Mouse (Mus musculus): ENCODE measurements around the gene Dlst. TPM values are rescaled to one million over a fixed set of nuclear protein-coding genes. Genes with fewer than 3 reads are reported as not detected.

The Dlst gene
- polyA plus RNA-seq, 1 experiment from 2014 or later = 91.2 TPM

DNA sequence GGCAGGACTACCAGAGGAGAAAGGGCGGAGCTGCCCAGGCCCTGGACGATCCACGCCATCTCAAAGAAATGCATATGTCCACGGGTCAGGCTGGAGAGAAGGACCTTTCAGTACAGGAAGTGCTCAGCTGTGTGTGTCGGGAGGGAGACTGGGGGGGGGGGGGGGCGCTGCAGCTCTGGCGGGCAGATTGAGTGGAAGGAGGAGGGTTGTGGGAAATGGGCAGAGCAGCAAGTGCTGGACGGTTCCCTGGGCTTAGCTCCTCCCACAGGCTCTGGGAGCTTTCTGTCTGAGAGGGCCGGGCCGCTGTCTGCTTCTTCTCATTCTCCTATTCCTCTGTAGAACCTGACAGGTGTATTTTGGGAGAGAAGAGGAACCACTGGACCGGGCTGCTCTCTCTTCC is 35.7 kb downstream of the Dlst start:
- peaks cover 3% of the 10 kb centered on the region for H3K4me1 ChIP-seq (ENCODE audit: control insufficient read depth, insufficient read depth, low read length)
- WGBS = 29% methylated on average over 10 of the region's 11 CpGs
- no peaks in the 10 kb centered on the region for H3K36me3 ChIP-seq (replicated peaks; ENCODE audit: control insufficient read depth, insufficient read depth, low read depth, low read length)
- no peak for ATAC-seq (replicated peaks; ENCODE audit: insufficient number of reproducible peaks, low FRiP score, low TSS enrichment, low read depth)
- DNase-seq (ENCODE audit: low spot score) = no peak
- H3K9me3 ChIP-seq (replicated peaks; ENCODE audit: control insufficient read depth, low read length) = no peaks in the 10 kb centered on the region
- H3K27ac ChIP-seq (replicated peaks; ENCODE audit: low read depth, low read length) = no peak overlapping the region
- H3K4me3 ChIP-seq (ENCODE audit: low read depth, low read length) = no peak overlapping the region
- no peak overlapping the region for H3K9ac ChIP-seq (replicated peaks; ENCODE audit: low read length)
- H3K4me2 ChIP-seq (ENCODE audit: low read depth, low read length) = no peak overlapping the region
- peaks cover 12% of the 10 kb centered on the region for H3K27me3 ChIP-seq (ENCODE audit: control insufficient read depth, insufficient read depth, low read length)

- H3K9me3 ChIP-seq (replicated peaks; ENCODE audit: control insufficient read depth, low read length) = no peaks in the 10 kb centered on the region
- ATAC-seq (replicated peaks; ENCODE audit: insufficient number of reproducible peaks, low FRiP score, low TSS enrichment, low read depth) (no peak), DNase-seq (ENCODE audit: low spot score) (no peak)
- H3K4me2 ChIP-seq (ENCODE audit: low read depth, low read length) = no peak overlapping the region
- H3K4me3 ChIP-seq (ENCODE audit: low read depth, low read length) = no peak overlapping the region
- no peaks in the 10 kb centered on the region for H3K36me3 ChIP-seq (replicated peaks; ENCODE audit: control insufficient read depth, insufficient read depth, low read depth, low read length)
- 77% methylated on average over 9 of the region's 9 CpGs for WGBS
- H3K9ac ChIP-seq (replicated peaks; ENCODE audit: low read length) = no peak overlapping the region
- peaks cover 3% of the 10 kb centered on the region for H3K4me1 ChIP-seq (ENCODE audit: control insufficient read depth, insufficient read depth, low read length)
- no peak overlapping the region for H3K27ac ChIP-seq (replicated peaks; ENCODE audit: low read depth, low read length)
- H3K27me3 ChIP-seq (ENCODE audit: control insufficient read depth, insufficient read depth, low read length) = peaks cover 13% of the 10 kb centered on the region
Measured at GRCm38 (mm10) chr12:85146881-85147280, 36.2 kb downstream of the Dlst start.

GRCm38 (mm10) chr12:85150321-85151001 is 39.8 kb downstream of the Dlst start:
- Histone ChIP-seq H3K4me1 (ENCODE audit: control insufficient read depth, insufficient read depth, low read length) (peaks cover 3% of the 10 kb centered on the region), H3K27ac (replicated peaks; ENCODE audit: low read depth, low read length) (no peak overlapping the region), H3K36me3 (replicated peaks; ENCODE audit: control insufficient read depth, insufficient read depth, low read depth, low read length) (no peaks in the 10 kb centered on the region), H3K27me3 (ENCODE audit: control insufficient read depth, insufficient read depth, low read length) (peaks cover 13% of the 10 kb centered on the region), H3K9me3 (replicated peaks; ENCODE audit: control insufficient read depth, low read length) (no peaks in the 10 kb centered on the region), H3K9ac (replicated peaks; ENCODE audit: low read length) (peak overlapping the region; percentile 32; the same call in 1 of the 2 replicates), H3K4me3 (ENCODE audit: low read depth, low read length) (peak overlapping the region; percentile 19), H3K4me2 (ENCODE audit: low read depth, low read length) (peak overlapping the region; percentile 33)
- 6% methylated on average over 20 of the region's 20 CpGs for WGBS
- DNase-seq (ENCODE audit: low spot score) (no peak), ATAC-seq (replicated peaks; ENCODE audit: insufficient number of reproducible peaks, low FRiP score, low TSS enrichment, low read depth) (no peak)

DNA sequence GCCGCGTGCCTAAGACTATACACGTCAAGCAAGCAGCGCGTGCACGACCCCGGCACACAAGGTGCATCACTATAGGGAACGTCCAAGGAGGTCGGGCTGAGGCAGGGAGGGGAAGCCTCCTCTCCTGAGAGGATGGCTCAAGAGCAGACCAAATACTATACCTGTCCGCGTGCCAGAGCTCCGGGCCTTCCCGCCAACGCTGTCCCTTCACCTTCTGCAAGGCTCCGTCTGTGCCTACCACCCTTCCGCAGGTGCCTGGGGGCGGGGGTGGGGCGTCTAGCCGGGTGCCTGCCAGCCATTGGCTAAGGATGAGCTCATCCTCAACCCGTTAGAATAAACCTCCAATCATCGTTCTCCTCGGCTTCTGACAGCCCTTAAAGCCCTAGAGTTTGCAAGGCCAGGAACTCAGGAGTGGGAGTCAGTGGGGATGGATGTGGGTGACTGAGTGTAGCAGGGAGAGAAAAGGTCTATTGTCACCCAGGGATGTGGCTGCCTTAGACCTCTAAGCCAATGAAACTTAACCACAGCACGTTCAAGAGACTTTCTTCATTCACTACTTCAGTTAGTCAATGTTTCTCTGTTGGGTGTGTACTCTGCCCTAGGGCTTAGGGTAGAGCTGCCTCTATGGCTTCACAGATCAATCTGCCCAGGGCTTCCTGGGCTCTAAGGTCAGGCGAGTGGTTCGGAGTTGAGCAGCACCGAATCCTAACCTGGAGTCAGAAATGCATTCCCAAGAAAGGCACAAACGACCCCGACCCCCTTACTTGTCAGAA is 40.6 kb downstream of the Dlst start, which contains the start of gene Rps6kl1:
Gene Rps6kl1 (minus strand): TSS at position 263 of the 773 bp plus-strand sequence.
- H3K9me3 ChIP-seq (replicated peaks; ENCODE audit: control insufficient read depth, low read length) = no peaks in the 10 kb centered on the region
- peaks cover 3% of the 10 kb centered on the region for H3K4me1 ChIP-seq (ENCODE audit: control insufficient read depth, insufficient read depth, low read length)
- H3K27me3 ChIP-seq (ENCODE audit: control insufficient read depth, insufficient read depth, low read length) = peaks cover 13% of the 10 kb centered on the region
- peak; percentile 44 for ATAC-seq (replicated peaks; ENCODE audit: insufficient number of reproducible peaks, low FRiP score, low TSS enrichment, low read depth)
- peak within 1 kb of the TSS; percentile 33 for H3K4me2 ChIP-seq (ENCODE audit: low read depth, low read length)
- H3K9ac ChIP-seq (replicated peaks; ENCODE audit: low read length) = peak within 1 kb of the TSS; percentile 32; the same call in 1 of the 2 replicates
- no peak within 1 kb of the TSS for H3K27ac ChIP-seq (replicated peaks; ENCODE audit: low read depth, low read length)
- no peaks in the 10 kb centered on the region for H3K36me3 ChIP-seq (replicated peaks; ENCODE audit: control insufficient read depth, insufficient read depth, low read depth, low read length)
- peak within 1 kb of the TSS; percentile 19 for H3K4me3 ChIP-seq (ENCODE audit: low read depth, low read length)
- DNase-seq (ENCODE audit: low spot score) = peak; percentile 56
- 13% methylated on average over 28 of the region's 28 CpGs for WGBS

GRCm38 (mm10) chr12:85153011-85153410 is 42.4 kb downstream of the Dlst start:
- ATAC-seq (replicated peaks; ENCODE audit: insufficient number of reproducible peaks, low FRiP score, low TSS enrichment, low read depth) = no peak
- no peak overlapping the region for H3K4me3 ChIP-seq (ENCODE audit: low read depth, low read length)
- H3K4me2 ChIP-seq (ENCODE audit: low read depth, low read length) = no peak overlapping the region
- peaks cover 13% of the 10 kb centered on the region for H3K27me3 ChIP-seq (ENCODE audit: control insufficient read depth, insufficient read depth, low read length)
- H3K9me3 ChIP-seq (replicated peaks; ENCODE audit: control insufficient read depth, low read length) = no peaks in the 10 kb centered on the region
- H3K4me1 ChIP-seq (ENCODE audit: control insufficient read depth, insufficient read depth, low read length) = no peaks in the 10 kb centered on the region
- 80% methylated on average over 3 of the region's 3 CpGs for WGBS
- no peaks in the 10 kb centered on the region for H3K36me3 ChIP-seq (replicated peaks; ENCODE audit: control insufficient read depth, insufficient read depth, low read depth, low read length)
- DNase-seq (ENCODE audit: low spot score) = no peak
- no peak overlapping the region for H3K9ac ChIP-seq (replicated peaks; ENCODE audit: low read length)
- no peak overlapping the region for H3K27ac ChIP-seq (replicated peaks; ENCODE audit: low read depth, low read length)

DNA sequence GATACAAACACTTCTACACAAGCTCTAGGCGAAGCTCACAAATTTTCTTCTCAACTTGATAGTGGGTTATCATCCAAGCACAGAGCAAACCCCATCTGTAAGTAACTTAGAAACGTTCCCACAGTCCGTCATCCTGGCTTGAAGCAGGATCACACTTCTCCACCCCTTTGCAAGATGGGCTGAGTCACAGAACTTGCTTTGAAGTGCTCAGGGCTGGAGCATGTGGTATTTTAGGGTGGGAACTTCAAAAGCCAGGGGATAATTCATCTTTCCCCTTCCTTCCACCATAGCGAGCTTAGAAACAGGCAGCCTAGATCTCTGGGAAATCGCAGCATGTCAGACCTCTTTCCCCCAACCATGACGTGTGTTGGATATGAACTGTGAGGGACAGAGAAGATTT is 45.7 kb downstream of the Dlst start:
- Histone ChIP-seq H3K4me3 (ENCODE audit: low read depth, low read length) (no peak overlapping the region), H3K9me3 (replicated peaks; ENCODE audit: control insufficient read depth, low read length) (no peaks in the 10 kb centered on the region), H3K27ac (replicated peaks; ENCODE audit: low read depth, low read length) (no peak overlapping the region), H3K4me2 (ENCODE audit: low read depth, low read length) (no peak overlapping the region), H3K27me3 (ENCODE audit: control insufficient read depth, insufficient read depth, low read length) (peaks cover 2% of the 10 kb centered on the region; the same call in 1 of the 2 replicates), H3K9ac (replicated peaks; ENCODE audit: low read length) (no peak overlapping the region), H3K36me3 (replicated peaks; ENCODE audit: control insufficient read depth, insufficient read depth, low read depth, low read length) (no peaks in the 10 kb centered on the region), H3K4me1 (ENCODE audit: control insufficient read depth, insufficient read depth, low read length) (no peaks in the 10 kb centered on the region)
- DNase-seq (ENCODE audit: low spot score) = no peak
- 61% methylated on average over 6 of the region's 6 CpGs for WGBS
- ATAC-seq (replicated peaks; ENCODE audit: insufficient number of reproducible peaks, low FRiP score, low TSS enrichment, low read depth) = no peak

DNA sequence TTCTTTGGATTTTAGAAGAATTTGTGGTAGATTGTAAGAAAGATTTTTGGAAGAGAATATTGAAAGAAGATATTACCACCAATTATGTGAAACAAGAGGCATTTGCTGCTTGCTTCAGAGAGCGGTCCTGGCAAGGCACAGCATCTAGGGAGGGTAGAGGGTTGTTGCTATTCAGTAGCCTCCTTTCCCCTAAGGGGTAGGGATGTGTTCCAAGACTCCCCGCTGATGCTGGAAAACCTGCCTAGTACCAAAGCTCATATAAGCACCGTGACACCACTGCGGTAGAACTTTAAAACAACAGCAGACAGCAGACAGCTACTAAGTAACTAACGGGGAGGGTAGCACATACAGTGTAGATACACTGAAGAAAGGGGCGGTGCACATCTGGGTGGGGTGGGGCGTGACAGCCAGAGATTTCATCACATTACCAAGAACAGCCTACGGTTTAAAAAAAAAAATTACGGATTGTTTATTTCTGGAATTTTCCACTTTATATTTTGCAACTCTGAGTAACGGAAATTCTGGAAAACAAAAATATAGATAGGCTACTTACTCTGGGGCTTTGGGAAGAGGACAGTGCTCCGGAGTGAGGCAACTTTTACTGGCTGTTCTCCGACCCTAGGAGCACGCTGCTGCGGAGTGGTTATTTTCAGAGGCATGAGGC is 47.3 kb downstream of the Dlst start:
- Histone ChIP-seq H3K27ac (replicated peaks; ENCODE audit: low read depth, low read length) (no peak overlapping the region), H3K36me3 (replicated peaks; ENCODE audit: control insufficient read depth, insufficient read depth, low read depth, low read length) (no peaks in the 10 kb centered on the region), H3K4me3 (ENCODE audit: low read depth, low read length) (no peak overlapping the region), H3K9ac (replicated peaks; ENCODE audit: low read length) (no peak overlapping the region), H3K9me3 (replicated peaks; ENCODE audit: control insufficient read depth, low read length) (no peaks in the 10 kb centered on the region), H3K4me2 (ENCODE audit: low read depth, low read length) (no peak overlapping the region), H3K27me3 (ENCODE audit: control insufficient read depth, insufficient read depth, low read length) (no peaks in the 10 kb centered on the region), H3K4me1 (ENCODE audit: control insufficient read depth, insufficient read depth, low read length) (no peaks in the 10 kb centered on the region)
- WGBS = 88% methylated on average over 14 of the region's 14 CpGs
- DNase-seq (ENCODE audit: low spot score) = no peak
- ATAC-seq (replicated peaks; ENCODE audit: insufficient number of reproducible peaks, low FRiP score, low TSS enrichment, low read depth) = no peak

Measured in embryonic facial prominence, embryonic 11.5 days (tissue).